Mouse (Mus musculus) intestine, embryonic 16.5 days (tissue): ENCODE results near the gene Crx. TPM values are rescaled to one million over a fixed set of nuclear protein-coding genes. Genes with fewer than 3 reads are reported as not detected.
"Not testable (repeated sequence)": the region's sequence is repeated elsewhere in the genome, so short reads cannot be mapped to it uniquely, and the experiment has no call there.

Experiments
- ATAC-seq: fragments of 200-750 bp; cut with Nextera tagmentation; 2 replicates; pipeline ENCODE4 v1.8.0; 2017; ENCODE audit warnings: moderate TSS enrichment, moderate library complexity
- H3K27ac ChIP-seq: fragments of 300-500 bp; sonication (generic); 2 replicates; pipeline ENCODE4 v1.5.1; 2014; ENCODE audit warnings: mild to moderate bottlenecking, low read length
- H3K27me3 ChIP-seq: fragments of 300-500 bp; sonication (generic); replicated peaks from 2 replicates; pipeline ENCODE4 v1.6.1; 2014; ENCODE audit warnings: low read length, control low read depth, mixed read lengths; ENCODE audit not compliant: control insufficient read depth, insufficient read depth
- H3K36me3 ChIP-seq: fragments of 300-500 bp; sonication (generic); 2 replicates; pipeline ENCODE4 v1.6.1; 2014; ENCODE audit warnings: low read length, control low read depth; ENCODE audit not compliant: control insufficient read depth, insufficient read depth
- H3K4me1 ChIP-seq: fragments of 300-500 bp; sonication (generic); 2 replicates; pipeline ENCODE4 v1.6.1; 2014; ENCODE audit warnings: low read length, control low read depth, mixed read lengths; ENCODE audit not compliant: control insufficient read depth, insufficient read depth
- H3K4me2 ChIP-seq: fragments of 300-500 bp; sonication (generic); 2 replicates; pipeline ENCODE4 v1.6.1; 2014; ENCODE audit warnings: low read depth, low read length, control low read depth
- H3K4me3 ChIP-seq: fragments of 300-500 bp; sonication (generic); 2 replicates; pipeline ENCODE4 v1.5.1; 2014; ENCODE audit warnings: mild to moderate bottlenecking, low read length
- H3K9ac ChIP-seq: fragments of 300-500 bp; sonication (generic); 2 replicates; pipeline ENCODE4 v1.6.1; 2014; ENCODE audit warnings: low read depth, low read length
- H3K9me3 ChIP-seq: fragments of 300-500 bp; sonication (generic); 2 replicates; pipeline ENCODE4 v1.6.1; 2016; ENCODE audit warnings: low read length, control low read depth; ENCODE audit not compliant: control insufficient read depth
- WGBS: fragments of 180-500 bp; shearing (Covaris S2); extraction: QIAGEN DNeasy Blood & Tissue Kit; methylation state at CpG from one replicate; pipeline ENCODE4 v1.1.7; 2014; 5-methylcytosine and 5-hydroxymethylcytosine counted together
- polyA plus RNA-seq: library from polyadenylated mRNA; unstranded; fragments of >200 nt; fragmentation: Nextera tagmentation; extraction: Ambion mirVana; gene quantifications from 2 replicates; pipeline ENCODE4 v1.2.1, GENCODE M21; 2015

Gene Crx
- not detected in 2 replicates for polyA plus RNA-seq

GRCm38 (mm10) chr7:15879756-15880155 lies at the start of gene Crx:
TSS of gene Crx (minus strand) at chr7:15879968.
- no peak within 1 kb of the TSS for H3K4me3 ChIP-seq
- ATAC-seq: no peak
- no peak within 1 kb of the TSS for H3K27ac ChIP-seq

DNA sequence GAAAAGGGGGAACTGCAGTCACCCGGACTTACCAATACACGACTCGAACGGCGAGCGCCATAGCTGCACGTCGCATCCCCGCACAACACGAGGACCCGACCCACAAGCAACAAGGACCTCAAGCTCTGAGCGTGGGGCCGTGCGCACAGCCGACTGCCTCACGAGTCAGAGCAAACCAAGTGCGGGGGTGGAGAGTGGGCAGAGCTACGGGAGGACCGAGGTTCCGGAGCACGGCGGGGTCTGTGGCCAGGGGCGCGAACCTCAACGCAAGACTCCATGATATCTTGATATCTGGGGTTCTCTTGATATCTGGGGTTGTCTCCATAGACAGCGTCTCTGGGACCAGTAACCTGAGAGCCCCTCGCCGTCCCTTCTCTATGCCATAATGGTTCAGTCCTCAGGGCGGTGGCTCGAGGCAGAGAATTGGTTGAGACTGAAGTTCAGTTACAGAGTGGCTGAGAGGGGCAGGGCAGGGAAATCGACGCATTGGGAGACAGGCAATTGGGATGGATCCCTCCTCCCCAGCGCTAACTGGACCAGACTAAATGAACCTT lies 42.5 kb upstream of the Crx start, which contains the start of gene Selenow:
TSS of gene Selenow (minus strand) at position 183 of the 554 bp plus-strand sequence.
- Histone ChIP-seq H3K4me1 (peaks cover 16% of the 10 kb centered on the region), H3K9ac (peak within 1 kb of the TSS; percentile 81), H3K4me3 (peak within 1 kb of the TSS; percentile 81), H3K9me3 (no peaks in the 10 kb centered on the region), H3K36me3 (peaks cover 18% of the 10 kb centered on the region), H3K27me3 (no peaks in the 10 kb centered on the region), H3K27ac (peak within 1 kb of the TSS; percentile 81), H3K4me2 (peak within 1 kb of the TSS; percentile 82)
- WGBS: under 1% methylated on average over 33 of the region's 33 CpGs
- ATAC-seq: peak; percentile 98

More at GRCm38 (mm10) chr7:15879756-15880155, at the start of gene Crx:
- WGBS: 30% methylated on average over 4 of the region's 4 CpGs
- H3K4me2 ChIP-seq: no peak within 1 kb of the TSS
- no peaks in the 10 kb centered on the region for H3K9me3 ChIP-seq
- no peaks in the 10 kb centered on the region for H3K36me3 ChIP-seq
- H3K27me3 ChIP-seq: no peaks in the 10 kb centered on the region
- H3K9ac ChIP-seq: no peak within 1 kb of the TSS
- no peaks in the 10 kb centered on the region for H3K4me1 ChIP-seq

DNA sequence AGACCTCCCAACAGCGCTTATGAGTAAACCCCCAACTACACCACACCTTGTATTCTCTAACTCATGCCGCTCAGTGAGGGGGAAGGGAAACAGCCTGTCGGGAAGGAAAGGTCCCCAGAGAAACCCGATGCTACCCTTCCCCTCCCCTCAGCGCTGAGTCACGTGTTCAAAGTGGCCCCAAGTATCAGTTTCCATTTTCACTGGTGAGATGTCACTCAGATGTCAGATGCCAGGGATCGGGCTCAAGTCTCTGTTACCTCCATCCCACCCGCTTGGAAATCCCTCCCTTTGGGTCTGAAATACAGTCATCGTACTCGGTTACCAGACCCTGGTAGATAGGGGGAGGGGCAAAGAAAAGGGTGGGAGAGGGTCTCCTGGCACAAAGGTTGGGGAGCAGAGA lies 42.0 kb upstream of the Crx start:
- H3K4me3 ChIP-seq: peak overlapping the region; percentile 81
- H3K9me3 ChIP-seq: no peaks in the 10 kb centered on the region
- under 1% methylated on average over 10 of the region's 10 CpGs for WGBS
- H3K27ac ChIP-seq: peak overlapping the region; percentile 81
- H3K36me3 ChIP-seq: peaks cover 18% of the 10 kb centered on the region
- peak overlapping the region; percentile 82 for H3K4me2 ChIP-seq
- H3K4me1 ChIP-seq: peaks cover 16% of the 10 kb centered on the region
- H3K9ac ChIP-seq: peak overlapping the region; percentile 81
- no peaks in the 10 kb centered on the region for H3K27me3 ChIP-seq
- ATAC-seq: peak; percentile 51

DNA sequence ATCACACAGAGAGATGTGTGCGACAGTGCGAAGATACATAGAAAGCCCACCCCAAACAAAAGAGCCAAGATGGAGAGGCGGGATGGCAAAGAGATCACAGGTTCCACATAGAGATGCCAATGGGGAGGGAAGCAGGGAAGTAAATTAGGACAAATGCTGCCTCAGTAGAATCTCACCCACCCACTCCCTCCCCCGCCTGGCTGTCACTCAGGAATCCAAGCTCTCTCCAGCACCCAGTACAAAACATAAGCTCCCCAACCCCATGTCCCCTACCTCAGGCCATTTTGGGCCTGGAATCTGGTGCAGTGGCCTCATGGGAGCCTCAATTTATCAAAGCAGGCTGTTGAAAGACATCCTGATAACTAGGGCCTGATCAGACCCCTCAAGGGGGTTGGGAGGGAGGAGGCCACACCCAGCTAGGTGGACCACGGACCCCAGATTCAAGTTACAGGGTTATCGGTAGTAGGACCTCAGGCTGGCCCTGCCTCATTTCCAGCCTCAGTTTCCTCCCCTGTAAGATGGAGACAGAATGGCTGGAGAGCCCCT lies 41.0 kb upstream of the Crx start:
- Histone ChIP-seq H3K27me3 (no peaks in the 10 kb centered on the region), H3K9ac (peak overlapping the region; percentile 81), H3K9me3 (no peaks in the 10 kb centered on the region), H3K4me2 (peak overlapping the region; percentile 82), H3K27ac (no peak overlapping the region), H3K4me3 (peak overlapping the region; percentile 81), H3K4me1 (peaks cover 16% of the 10 kb centered on the region), H3K36me3 (peaks cover 22% of the 10 kb centered on the region)
- 83% methylated on average over 6 of the region's 6 CpGs for WGBS
- ATAC-seq: no peak

DNA sequence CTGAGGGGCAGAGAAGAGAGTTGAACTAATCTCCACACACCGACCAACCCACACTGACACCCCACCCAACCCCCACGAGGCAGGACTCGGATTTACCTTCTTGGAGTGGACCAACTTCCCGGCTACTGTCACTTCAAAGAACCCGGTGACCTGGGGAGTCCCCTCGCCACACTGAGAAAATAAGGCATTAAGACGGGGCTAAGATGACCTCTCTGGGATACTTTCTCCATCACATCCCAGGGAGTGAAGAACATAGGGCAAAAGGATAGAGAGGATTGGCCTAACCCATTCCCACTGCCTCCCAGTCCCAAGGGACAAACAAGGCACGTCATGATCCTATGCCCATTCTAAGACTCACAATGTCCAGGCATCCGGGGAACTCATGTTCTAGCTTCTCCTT lies 40.2 kb upstream of the Crx start:
- WGBS: 91% methylated on average over 9 of the region's 9 CpGs

DNA sequence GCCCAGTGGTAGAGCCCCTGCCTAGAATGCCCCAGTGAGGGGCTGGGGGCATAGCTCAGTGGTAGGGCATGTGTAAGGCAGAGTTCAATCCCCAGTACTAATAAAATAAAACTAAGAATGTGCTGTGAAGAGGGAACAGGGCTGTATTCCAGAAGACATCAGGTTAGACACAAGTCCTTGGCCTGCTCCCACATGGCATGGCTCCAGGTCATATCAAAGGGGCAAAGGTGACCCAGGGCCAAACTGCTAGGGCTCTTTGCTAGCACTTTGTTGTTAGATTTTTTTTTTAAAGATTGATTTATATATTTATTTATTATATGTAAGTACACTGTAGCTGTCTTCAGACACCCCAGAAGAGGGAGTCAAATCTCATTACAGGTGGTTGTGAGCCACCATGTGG lies 38.6 kb upstream of the Crx start:
- no peak overlapping the region for H3K9ac ChIP-seq
- peaks cover 22% of the 10 kb centered on the region for H3K36me3 ChIP-seq
- no peaks in the 10 kb centered on the region for H3K27me3 ChIP-seq
- no peak overlapping the region for H3K4me2 ChIP-seq
- ATAC-seq: no peak
- H3K27ac ChIP-seq: no peak overlapping the region
- no peak overlapping the region for H3K4me3 ChIP-seq
- H3K4me1 ChIP-seq: peaks cover 16% of the 10 kb centered on the region
- H3K9me3 ChIP-seq: no peaks in the 10 kb centered on the region

More for the DNA sequence above, 40.2 kb upstream of the Crx start:
- Histone ChIP-seq H3K4me2 (no peak overlapping the region), H3K36me3 (peaks cover 22% of the 10 kb centered on the region), H3K27me3 (no peaks in the 10 kb centered on the region), H3K9ac (no peak overlapping the region), H3K27ac (no peak overlapping the region), H3K4me1 (peaks cover 16% of the 10 kb centered on the region), H3K9me3 (no peaks in the 10 kb centered on the region), H3K4me3 (no peak overlapping the region)
- ATAC-seq: no peak

- Histone ChIP-seq H3K9me3 (no peaks in the 10 kb centered on the region), H3K4me1 (peaks cover 11% of the 10 kb centered on the region), H3K9ac (no peak overlapping the region), H3K36me3 (peaks cover 22% of the 10 kb centered on the region), H3K27me3 (no peaks in the 10 kb centered on the region), H3K27ac (no peak overlapping the region), H3K4me3 (no peak overlapping the region), H3K4me2 (no peak overlapping the region)
- WGBS: 76% methylated on average over 4 of the region's 4 CpGs
- ATAC-seq: no peak
These were observed 37.2 kb upstream of the Crx start for GRCm38 (mm10) chr7:15916996-15917395.

GRCm38 (mm10) chr7:15916134-15916723 lies 36.5 kb upstream of the Crx start:
- no peak overlapping the region for H3K27ac ChIP-seq
- H3K9me3 ChIP-seq: no peaks in the 10 kb centered on the region
- H3K9ac ChIP-seq: no peak overlapping the region
- 73% methylated on average over 3 of the region's 3 CpGs for WGBS
- no peaks in the 10 kb centered on the region for H3K27me3 ChIP-seq
- no peak overlapping the region for H3K4me2 ChIP-seq
- no peak for ATAC-seq
- H3K4me1 ChIP-seq: peaks cover 9% of the 10 kb centered on the region
- H3K4me3 ChIP-seq: no peak overlapping the region
- peaks cover 22% of the 10 kb centered on the region for H3K36me3 ChIP-seq

GRCm38 (mm10) chr7:15915695-15916094 lies 35.9 kb upstream of the Crx start:
- not testable (repeated sequence) for H3K4me3 ChIP-seq, H3K27me3 ChIP-seq, H3K9ac ChIP-seq, H3K27ac ChIP-seq, H3K9me3 ChIP-seq, H3K4me2 ChIP-seq, ATAC-seq, H3K4me1 ChIP-seq
- peaks cover 22% of the 10 kb centered on the region for H3K36me3 ChIP-seq
- 83% methylated on average over 4 of the region's 4 CpGs for WGBS
